Mouse (Mus musculus): ENCODE results near the gene Helq. TPM values are rescaled to one million over a fixed set of nuclear protein-coding genes. Genes with fewer than 3 reads are reported as not detected.
A peak's percentile ranks its signal among the peaks of the same experiment; 100 is the strongest.

Helq gene
- polyA plus RNA-seq (2014; fragmentation: Nextera tagmentation; extraction: Ambion mirVana) = 23.9 and 25.4 TPM in 2 replicates

DNA sequence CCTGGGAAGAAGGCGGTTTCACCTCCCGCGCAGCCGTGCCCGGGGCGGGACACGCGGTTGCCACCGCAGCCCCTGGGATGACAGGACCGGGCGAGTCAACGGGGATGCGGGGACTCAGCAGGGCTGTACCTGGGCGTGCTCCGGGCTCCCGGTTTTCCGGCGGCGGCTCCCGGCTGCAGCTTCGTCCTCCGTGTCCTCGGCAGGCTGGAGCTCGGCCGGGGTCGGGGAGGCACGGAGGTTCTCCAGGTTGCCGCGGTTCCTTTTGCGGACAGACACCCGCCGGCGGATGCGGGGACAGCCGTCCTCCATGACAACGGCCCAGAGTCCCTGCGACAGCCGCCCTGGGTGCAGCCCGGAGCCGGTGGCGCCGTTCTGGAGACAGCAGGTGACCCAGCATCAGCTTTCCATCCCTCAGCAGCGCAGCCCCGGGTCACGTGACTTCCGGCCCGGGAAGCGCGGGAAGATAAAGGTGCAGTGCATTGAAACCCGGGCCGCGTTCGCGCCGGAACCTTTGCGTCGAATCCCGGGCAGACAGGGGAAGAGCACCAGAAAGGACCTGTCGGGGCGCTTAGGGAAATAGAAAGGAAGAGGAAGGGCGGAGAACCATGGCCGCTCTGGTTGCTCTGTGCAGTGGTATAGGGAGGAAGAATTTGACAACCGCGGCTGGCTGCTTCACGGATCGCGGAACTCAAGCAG, at the start of gene Helq, which contains the start of gene Mrps18c:
TSS of gene Helq (minus strand) at position 434 of the 696 bp plus-strand sequence.
TSS of gene Mrps18c (plus strand) at position 463 of the 696 bp plus-strand sequence.
- H3K4me1 ChIP-seq (ENCODE audit: control insufficient read depth, insufficient read depth, low read length) = peaks cover 16% of the 10 kb centered on the region
- WGBS = under 1% methylated on average over 67 of the region's 67 CpGs
- peak within 1 kb of the TSS; percentile 70 for H3K27ac ChIP-seq (replicated peaks; ENCODE audit: low read depth, low read length)
- H3K9me3 ChIP-seq (ENCODE audit: control insufficient read depth, low read length) = no peaks in the 10 kb centered on the region
- H3K27me3 ChIP-seq (ENCODE audit: control insufficient read depth, insufficient read depth, low read length) = no peaks in the 10 kb centered on the region
- DNase-seq (peak; percentile 97), ATAC-seq (ENCODE audit: low FRiP score, low TSS enrichment) (peak; percentile 98)
- H3K36me3 ChIP-seq (ENCODE audit: control insufficient read depth, insufficient read depth, low read length) = peaks cover 36% of the 10 kb centered on the region
- H3K9ac ChIP-seq (replicated peaks; ENCODE audit: low read length) = peak within 1 kb of the TSS; percentile 80
- peak within 1 kb of the TSS; percentile 84 for H3K4me3 ChIP-seq (replicated peaks; ENCODE audit: low read depth, low read length)
- peak within 1 kb of the TSS; percentile 92 for H3K4me2 ChIP-seq (ENCODE audit: low read length)

DNA sequence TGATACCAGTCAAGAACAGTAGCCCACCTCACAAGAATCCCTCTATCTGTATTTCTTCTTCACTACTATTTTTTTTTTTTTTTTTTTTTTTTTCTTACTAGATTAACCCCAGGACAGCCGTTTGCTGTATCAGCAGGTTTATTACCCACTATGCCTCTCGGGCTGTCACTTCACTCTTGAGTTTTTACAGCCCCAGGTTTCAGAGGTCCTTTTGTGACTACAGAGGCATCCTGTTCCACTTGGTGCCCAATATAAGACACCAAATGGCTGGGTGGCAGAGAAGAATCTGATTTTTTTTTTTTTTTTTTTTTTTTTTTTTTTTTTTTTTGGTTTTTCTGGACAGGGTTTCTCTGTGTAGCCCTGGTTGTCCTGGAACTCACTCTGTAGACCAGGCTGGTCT, 48.7 kb upstream of the Helq start:
- H3K27ac ChIP-seq (replicated peaks; ENCODE audit: low read depth, low read length) = no peak overlapping the region
- no peak overlapping the region for H3K9ac ChIP-seq (replicated peaks; ENCODE audit: low read length)
- H3K4me2 ChIP-seq (ENCODE audit: low read length) = peak overlapping the region; percentile 100
- H3K36me3 ChIP-seq (ENCODE audit: control insufficient read depth, insufficient read depth, low read length) = no peaks in the 10 kb centered on the region
- no peaks in the 10 kb centered on the region for H3K9me3 ChIP-seq (ENCODE audit: control insufficient read depth, low read length)
- H3K4me3 ChIP-seq (replicated peaks; ENCODE audit: low read depth, low read length) = no peak overlapping the region
- peaks cover 16% of the 10 kb centered on the region for H3K4me1 ChIP-seq (ENCODE audit: control insufficient read depth, insufficient read depth, low read length)
- DNase-seq = no peak
- WGBS = 13% methylated on average over 2 of the region's 2 CpGs
- H3K27me3 ChIP-seq (ENCODE audit: control insufficient read depth, insufficient read depth, low read length) = peaks cover 49% of the 10 kb centered on the region
- ATAC-seq (ENCODE audit: low FRiP score, low TSS enrichment) = no peak

DNA sequence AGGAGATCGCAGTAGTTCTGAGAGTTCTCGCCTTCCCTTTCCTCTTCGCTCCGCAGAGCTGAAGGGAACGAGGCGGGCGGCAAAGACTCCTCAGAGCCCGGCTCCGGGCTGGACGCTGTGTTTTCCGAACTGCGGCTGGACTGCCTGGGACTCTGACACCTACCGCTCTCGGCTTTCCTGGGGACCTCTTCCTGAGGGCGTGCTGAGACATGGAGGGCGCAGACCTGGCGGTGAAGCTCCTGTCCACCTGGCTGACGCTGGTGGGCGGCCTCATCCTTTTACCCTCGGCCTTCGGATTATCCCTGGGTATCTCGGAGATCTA, 48.2 kb upstream of the Helq start:
- no peaks in the 10 kb centered on the region for H3K36me3 ChIP-seq (ENCODE audit: control insufficient read depth, insufficient read depth, low read length)
- H3K9me3 ChIP-seq (ENCODE audit: control insufficient read depth, low read length) = no peaks in the 10 kb centered on the region
- H3K4me3 ChIP-seq (replicated peaks; ENCODE audit: low read depth, low read length) = peak overlapping the region; percentile 54
- H3K9ac ChIP-seq (replicated peaks; ENCODE audit: low read length) = peak overlapping the region; percentile 54
- peaks cover 49% of the 10 kb centered on the region for H3K27me3 ChIP-seq (ENCODE audit: control insufficient read depth, insufficient read depth, low read length)
- WGBS = 0% methylated on average over 22 of the region's 22 CpGs
- no peak overlapping the region for H3K27ac ChIP-seq (replicated peaks; ENCODE audit: low read depth, low read length)
- DNase-seq (peak; percentile 50), ATAC-seq (ENCODE audit: low FRiP score, low TSS enrichment) (peak; percentile 20; the same call in 1 of the 2 replicates)
- H3K4me2 ChIP-seq (ENCODE audit: low read length) = peak overlapping the region; percentile 100
- H3K4me1 ChIP-seq (ENCODE audit: control insufficient read depth, insufficient read depth, low read length) = peaks cover 16% of the 10 kb centered on the region

DNA sequence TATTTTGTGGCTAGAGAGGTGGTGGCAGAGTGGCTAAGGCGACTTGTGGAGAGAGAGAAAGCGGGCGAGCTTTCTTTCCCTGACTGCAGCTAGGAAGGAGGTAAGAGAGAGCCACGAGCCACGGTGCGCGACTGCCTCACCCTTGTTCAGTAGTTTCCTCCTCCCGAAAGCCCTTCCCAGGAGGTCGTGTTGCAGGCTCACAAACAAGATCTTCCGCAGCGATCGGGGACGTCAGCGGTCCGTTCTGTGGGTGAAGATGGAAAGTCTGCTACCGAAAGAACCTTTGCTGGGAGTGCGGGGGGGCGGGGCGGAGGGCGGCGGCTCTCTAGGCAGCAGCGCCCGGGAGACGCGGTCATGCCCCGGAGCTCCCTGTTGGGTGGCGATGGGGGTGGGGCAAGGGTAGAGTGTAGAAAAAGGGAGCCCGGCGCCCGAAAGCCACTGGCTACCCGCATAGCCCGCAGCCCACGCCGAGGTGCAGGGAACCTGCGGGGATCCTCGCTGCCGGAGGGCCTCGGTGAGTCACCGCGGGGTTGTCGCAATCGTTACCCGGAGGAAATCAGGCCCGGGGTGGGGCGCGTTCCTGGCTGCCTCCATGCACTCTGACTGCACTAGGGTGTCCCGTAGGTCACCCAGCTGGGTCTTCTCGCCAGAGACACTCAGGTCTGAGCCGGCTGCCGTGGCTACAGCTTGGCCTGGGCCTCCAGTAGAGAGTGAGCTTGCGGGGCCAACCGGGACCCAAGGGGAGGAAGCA, 47.6 kb upstream of the Helq start:
- ATAC-seq (ENCODE audit: low FRiP score, low TSS enrichment) = peak; percentile 48; the same call in 1 of the 2 replicates
- peaks cover 49% of the 10 kb centered on the region for H3K27me3 ChIP-seq (ENCODE audit: control insufficient read depth, insufficient read depth, low read length)
- WGBS = under 1% methylated on average over 52 of the region's 52 CpGs

DNA sequence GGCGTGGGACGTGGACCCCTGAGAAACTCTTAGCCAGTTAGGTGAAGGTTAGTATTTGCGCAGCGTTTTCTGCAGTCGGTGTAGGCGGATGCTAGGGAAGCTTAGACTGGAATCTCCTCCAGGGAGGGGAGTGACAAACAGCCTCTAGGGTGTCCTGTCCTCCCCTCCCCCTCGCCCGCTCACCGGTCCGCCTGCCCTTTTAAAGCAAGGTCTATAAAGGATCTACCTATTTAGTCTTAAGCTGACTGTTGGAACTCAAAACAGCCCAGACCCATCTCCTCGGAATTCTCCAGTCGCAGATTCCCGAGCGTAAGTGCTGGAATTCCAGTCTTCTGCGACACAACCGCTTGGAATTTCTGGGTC, 47.1 kb upstream of the Helq start, which contains the start of gene Gpat3:
TSS of gene Gpat3 (plus strand) at position 229 of the 363 bp plus-strand sequence.
- H3K4me3 ChIP-seq (replicated peaks; ENCODE audit: low read depth, low read length) = peak within 1 kb of the TSS; percentile 54

More for the DNA sequence above, 47.6 kb upstream of the Helq start:
- peak; percentile 64 for DNase-seq
- H3K4me3 ChIP-seq (replicated peaks; ENCODE audit: low read depth, low read length) = peak overlapping the region; percentile 54
- peak overlapping the region; percentile 54 for H3K9ac ChIP-seq (replicated peaks; ENCODE audit: low read length)
- H3K4me2 ChIP-seq (ENCODE audit: low read length) = peak overlapping the region; percentile 100
- H3K4me1 ChIP-seq (ENCODE audit: control insufficient read depth, insufficient read depth, low read length) = peaks cover 16% of the 10 kb centered on the region
- H3K9me3 ChIP-seq (ENCODE audit: control insufficient read depth, low read length) = no peaks in the 10 kb centered on the region
- H3K36me3 ChIP-seq (ENCODE audit: control insufficient read depth, insufficient read depth, low read length) = no peaks in the 10 kb centered on the region
- no peak overlapping the region for H3K27ac ChIP-seq (replicated peaks; ENCODE audit: low read depth, low read length)

DNA sequence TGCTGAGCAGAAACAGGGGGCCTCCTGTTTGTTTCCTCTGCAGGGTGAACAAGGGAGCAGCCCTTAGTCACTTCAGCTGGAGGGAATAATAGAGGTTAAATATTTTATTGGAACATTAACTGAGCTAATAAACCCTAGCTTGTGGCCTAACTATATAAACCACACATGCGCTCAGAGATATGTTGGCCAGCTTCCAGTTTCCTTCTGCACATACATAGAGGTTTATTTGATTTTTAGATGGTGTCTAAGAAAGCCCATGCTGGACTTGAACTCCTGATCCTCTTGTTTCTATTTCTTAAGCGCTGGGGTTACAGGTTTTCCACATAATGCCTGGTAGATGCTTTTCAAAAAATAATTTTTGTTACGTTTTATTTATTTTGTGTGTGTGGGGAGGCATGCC, 46.1 kb upstream of the Helq start:
- H3K27me3 ChIP-seq (ENCODE audit: control insufficient read depth, insufficient read depth, low read length) = peaks cover 49% of the 10 kb centered on the region
- no peak for ATAC-seq (ENCODE audit: low FRiP score, low TSS enrichment)
- 70% methylated on average over 3 of the region's 3 CpGs for WGBS

More for the DNA sequence above, 47.1 kb upstream of the Helq start, which contains the start of gene Gpat3:
- H3K27me3 ChIP-seq (ENCODE audit: control insufficient read depth, insufficient read depth, low read length) = peaks cover 49% of the 10 kb centered on the region
- WGBS = under 1% methylated on average over 16 of the region's 16 CpGs
- peak; percentile 49 for DNase-seq
- H3K4me1 ChIP-seq (ENCODE audit: control insufficient read depth, insufficient read depth, low read length) = peaks cover 16% of the 10 kb centered on the region
- H3K36me3 ChIP-seq (ENCODE audit: control insufficient read depth, insufficient read depth, low read length) = no peaks in the 10 kb centered on the region
- H3K27ac ChIP-seq (replicated peaks; ENCODE audit: low read depth, low read length) = no peak within 1 kb of the TSS
- H3K9me3 ChIP-seq (ENCODE audit: control insufficient read depth, low read length) = no peaks in the 10 kb centered on the region
- no peak for ATAC-seq (ENCODE audit: low FRiP score, low TSS enrichment)
- H3K9ac ChIP-seq (replicated peaks; ENCODE audit: low read length) = peak within 1 kb of the TSS; percentile 54
- H3K4me2 ChIP-seq (ENCODE audit: low read length) = peak within 1 kb of the TSS; percentile 100

DNA sequence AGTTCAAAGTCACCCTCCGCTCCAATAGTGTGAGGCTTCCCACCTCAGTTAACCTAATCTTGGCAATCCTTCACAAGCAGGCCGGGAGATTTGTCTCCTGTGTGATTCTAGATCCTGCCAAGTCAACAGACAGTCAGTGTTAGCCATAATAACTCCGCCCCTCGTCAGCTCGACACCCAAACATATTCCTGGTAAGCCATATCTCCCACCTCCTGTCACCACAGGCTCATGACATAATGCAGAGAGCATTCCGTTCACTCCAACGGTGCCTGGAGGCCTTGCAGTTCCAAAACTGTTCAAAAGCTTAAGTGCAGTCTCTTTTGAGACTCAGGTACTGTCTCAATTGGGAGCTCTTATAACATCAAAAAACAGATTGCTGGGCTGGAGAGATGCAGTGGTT, 39.5 kb upstream of the Helq start:
- no peaks in the 10 kb centered on the region for H3K27me3 ChIP-seq (ENCODE audit: control insufficient read depth, insufficient read depth, low read length)
- no peak for ATAC-seq (ENCODE audit: low FRiP score, low TSS enrichment)
- H3K4me1 ChIP-seq (ENCODE audit: control insufficient read depth, insufficient read depth, low read length) = no peaks in the 10 kb centered on the region
- no peak for DNase-seq
- no peak overlapping the region for H3K4me2 ChIP-seq (ENCODE audit: low read length)
- no peak overlapping the region for H3K4me3 ChIP-seq (replicated peaks; ENCODE audit: low read depth, low read length)
- H3K36me3 ChIP-seq (ENCODE audit: control insufficient read depth, insufficient read depth, low read length) = no peaks in the 10 kb centered on the region
- no peak overlapping the region for H3K9ac ChIP-seq (replicated peaks; ENCODE audit: low read length)
- H3K27ac ChIP-seq (replicated peaks; ENCODE audit: low read depth, low read length) = no peak overlapping the region
- WGBS = 95% methylated on average over 7 of the region's 7 CpGs
- no peaks in the 10 kb centered on the region for H3K9me3 ChIP-seq (ENCODE audit: control insufficient read depth, low read length)

More for the DNA sequence above, 46.1 kb upstream of the Helq start:
- Histone ChIP-seq H3K4me3 (replicated peaks; ENCODE audit: low read depth, low read length) (no peak overlapping the region), H3K4me1 (ENCODE audit: control insufficient read depth, insufficient read depth, low read length) (peaks cover 16% of the 10 kb centered on the region), H3K36me3 (ENCODE audit: control insufficient read depth, insufficient read depth, low read length) (no peaks in the 10 kb centered on the region), H3K9ac (replicated peaks; ENCODE audit: low read length) (no peak overlapping the region), H3K27ac (replicated peaks; ENCODE audit: low read depth, low read length) (no peak overlapping the region), H3K9me3 (ENCODE audit: control insufficient read depth, low read length) (no peaks in the 10 kb centered on the region), H3K4me2 (ENCODE audit: low read length) (no peak overlapping the region)
- no peak for DNase-seq

DNA sequence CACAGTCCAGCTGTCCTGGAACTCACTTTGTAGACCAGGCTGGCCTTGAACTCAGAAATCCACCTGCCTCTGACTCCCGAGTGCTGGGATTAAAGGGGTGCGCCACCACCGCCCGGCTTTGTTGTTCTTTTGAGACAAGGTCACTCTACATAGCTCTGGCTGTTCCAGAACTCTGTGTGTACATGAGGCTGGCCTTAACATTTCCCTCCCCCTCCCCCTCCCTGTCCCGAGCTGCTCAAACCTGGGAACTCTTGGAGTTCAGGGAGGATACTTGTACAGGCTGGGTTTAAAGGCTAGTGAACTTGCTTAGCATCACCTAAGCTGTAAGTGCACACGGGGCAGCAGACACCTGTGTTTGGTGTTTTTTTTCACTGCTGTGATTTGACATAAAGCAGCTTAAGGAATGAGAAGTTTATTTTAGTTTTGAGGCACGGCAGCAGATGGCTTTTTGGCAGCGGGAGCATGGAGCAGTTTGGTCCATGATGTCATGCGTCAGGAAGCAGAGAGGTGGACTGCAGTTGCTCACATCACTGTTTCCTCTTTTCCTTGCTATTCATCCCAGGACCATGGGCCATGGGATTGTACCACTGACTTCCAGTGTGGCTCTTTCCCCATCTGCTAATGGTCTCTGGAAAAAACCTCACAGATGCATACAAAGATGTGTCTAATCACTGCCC, 37.6 kb upstream of the Helq start:
- Histone ChIP-seq H3K4me2 (ENCODE audit: low read length) (no peak overlapping the region), H3K27me3 (ENCODE audit: control insufficient read depth, insufficient read depth, low read length) (no peaks in the 10 kb centered on the region), H3K4me3 (replicated peaks; ENCODE audit: low read depth, low read length) (no peak overlapping the region), H3K4me1 (ENCODE audit: control insufficient read depth, insufficient read depth, low read length) (no peaks in the 10 kb centered on the region), H3K36me3 (ENCODE audit: control insufficient read depth, insufficient read depth, low read length) (no peaks in the 10 kb centered on the region), H3K27ac (replicated peaks; ENCODE audit: low read depth, low read length) (no peak overlapping the region), H3K9me3 (ENCODE audit: control insufficient read depth, low read length) (no peaks in the 10 kb centered on the region), H3K9ac (replicated peaks; ENCODE audit: low read length) (no peak overlapping the region)
- 73% methylated on average over 9 of the region's 9 CpGs for WGBS
- ATAC-seq (ENCODE audit: low FRiP score, low TSS enrichment) = no peak
- no peak for DNase-seq

All from midbrain, embryonic 14.5 days (tissue).